Mouse (Mus musculus): ENCODE measurements around the gene F8. TPM values are rescaled to one million over a fixed set of nuclear protein-coding genes. Genes with fewer than 3 reads are reported as not detected.
A peak's percentile ranks its signal among the peaks of the same experiment; 100 is the strongest.
"Not testable (repeated sequence)": the region's sequence is repeated elsewhere in the genome, so short reads cannot be mapped to it uniquely, and the experiment has no call there.

The F8 gene
- polyA plus RNA-seq, 1 experiment from 2014 or later, result 0.81 TPM

DNA sequence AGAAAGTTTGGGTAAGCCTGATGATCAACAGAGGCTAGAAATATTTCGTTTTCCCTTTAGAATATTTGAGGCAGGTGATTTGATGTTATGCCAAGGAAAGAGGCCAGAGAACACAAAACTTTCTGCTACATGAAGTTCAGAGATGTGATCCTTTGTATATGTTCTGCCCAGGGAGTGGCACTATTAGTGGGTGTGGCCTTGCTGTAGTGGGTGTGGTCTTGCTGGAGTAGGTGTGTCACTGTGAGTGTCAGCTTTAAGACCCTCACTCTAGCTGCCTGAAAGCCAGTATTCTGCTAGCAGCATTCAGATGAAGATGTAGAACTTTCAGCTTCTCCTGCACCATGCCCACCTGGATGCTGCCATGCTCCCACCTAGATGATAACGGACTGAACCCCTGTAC is 232.1 kb downstream of the F8 start:
- WGBS, result 78% methylated on average over 2 of the region's 2 CpGs
- Histone ChIP-seq H3K27me3 (replicated peaks; ENCODE audit: control insufficient read depth, insufficient read depth, low read length) (no peaks in the 10 kb centered on the region), H3K4me2 (replicated peaks; ENCODE audit: low read depth) (no peak overlapping the region), H3K36me3 (ENCODE audit: control insufficient read depth, insufficient read depth) (no peaks in the 10 kb centered on the region), H3K4me1 (replicated peaks; ENCODE audit: control insufficient read depth, insufficient read depth, low read length) (no peaks in the 10 kb centered on the region), H3K27ac (ENCODE audit: low read depth, low read length) (no peak overlapping the region), H3K4me3 (ENCODE audit: low read depth, low read length) (no peak overlapping the region), H3K9me3 (ENCODE audit: control insufficient read depth) (no peaks in the 10 kb centered on the region), H3K9ac (ENCODE audit: low read depth, low read length) (no peak overlapping the region)
- no peak for ATAC-seq
- TF ChIP-seq CTCF (IDR thresholded peaks at IDR 0.05; ENCODE audit: low read depth), result no peak

DNA sequence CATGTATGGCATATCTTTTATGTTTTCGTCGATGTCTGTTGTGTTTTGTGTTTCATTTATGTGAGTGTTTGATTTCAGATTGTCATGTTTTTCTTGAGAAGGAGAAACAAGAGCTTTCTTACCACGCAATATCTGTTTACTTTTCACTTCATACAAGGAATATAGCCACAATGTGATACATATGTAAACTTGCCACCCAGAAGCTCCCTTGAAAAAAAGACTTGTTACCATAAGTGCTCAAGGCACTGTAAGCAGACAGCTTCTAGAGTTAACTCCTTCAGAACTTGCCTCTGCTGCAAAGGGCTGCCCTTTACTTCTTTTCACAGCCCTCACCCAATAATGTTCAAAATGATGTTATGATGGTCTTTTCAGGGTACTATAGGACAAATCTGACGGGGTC is 234.0 kb downstream of the F8 start:
- H3K27ac ChIP-seq (ENCODE audit: low read depth, low read length), result no peak overlapping the region
- no peaks in the 10 kb centered on the region for H3K4me1 ChIP-seq (replicated peaks; ENCODE audit: control insufficient read depth, insufficient read depth, low read length)
- no peak for TF ChIP-seq CTCF (IDR thresholded peaks at IDR 0.05; ENCODE audit: low read depth)
- H3K27me3 ChIP-seq (replicated peaks; ENCODE audit: control insufficient read depth, insufficient read depth, low read length), result no peaks in the 10 kb centered on the region
- no peak overlapping the region for H3K4me2 ChIP-seq (replicated peaks; ENCODE audit: low read depth)
- WGBS, result 67% methylated on average over 4 of the region's 4 CpGs
- no peak overlapping the region for H3K9ac ChIP-seq (ENCODE audit: low read depth, low read length)
- no peak for ATAC-seq
- H3K4me3 ChIP-seq (ENCODE audit: low read depth, low read length), result no peak overlapping the region
- H3K9me3 ChIP-seq (ENCODE audit: control insufficient read depth), result no peaks in the 10 kb centered on the region
- no peaks in the 10 kb centered on the region for H3K36me3 ChIP-seq (ENCODE audit: control insufficient read depth, insufficient read depth)

DNA sequence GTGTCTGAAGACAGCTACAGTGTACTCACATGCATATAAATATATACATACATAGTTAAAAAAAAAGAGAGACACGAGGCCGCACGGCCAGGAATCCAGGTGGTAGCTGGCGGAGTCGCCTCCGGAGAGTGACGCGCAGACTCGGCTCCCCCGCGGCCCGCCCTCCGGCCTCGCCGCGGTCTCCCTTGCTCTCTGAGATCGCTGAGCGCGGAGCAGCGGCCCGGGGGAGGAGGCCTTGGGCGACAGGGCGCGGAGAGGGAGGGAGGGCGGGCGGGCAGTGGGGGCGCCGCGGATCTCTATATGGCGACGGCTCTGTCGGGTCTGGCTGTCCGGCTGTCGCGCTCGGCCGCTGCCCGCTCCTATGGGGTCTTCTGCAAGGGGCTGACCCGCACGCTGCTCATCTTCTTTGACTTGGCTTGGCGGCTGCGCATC is 239.3 kb downstream of the F8 start:
- H3K4me2 ChIP-seq (replicated peaks; ENCODE audit: low read depth), result peak overlapping the region; percentile 57
- not testable (repeated sequence) for H3K27ac ChIP-seq (ENCODE audit: low read depth, low read length); H3K4me3 ChIP-seq (ENCODE audit: low read depth, low read length); H3K9ac ChIP-seq (ENCODE audit: low read depth, low read length); H3K27me3 ChIP-seq (replicated peaks; ENCODE audit: control insufficient read depth, insufficient read depth, low read length); H3K4me1 ChIP-seq (replicated peaks; ENCODE audit: control insufficient read depth, insufficient read depth, low read length); H3K36me3 ChIP-seq (ENCODE audit: control insufficient read depth, insufficient read depth); H3K9me3 ChIP-seq (ENCODE audit: control insufficient read depth)
- 34% methylated on average over 24 of the region's 42 CpGs for WGBS
- peak; percentile 36; the same call in 1 of the 2 replicates for ATAC-seq

DNA sequence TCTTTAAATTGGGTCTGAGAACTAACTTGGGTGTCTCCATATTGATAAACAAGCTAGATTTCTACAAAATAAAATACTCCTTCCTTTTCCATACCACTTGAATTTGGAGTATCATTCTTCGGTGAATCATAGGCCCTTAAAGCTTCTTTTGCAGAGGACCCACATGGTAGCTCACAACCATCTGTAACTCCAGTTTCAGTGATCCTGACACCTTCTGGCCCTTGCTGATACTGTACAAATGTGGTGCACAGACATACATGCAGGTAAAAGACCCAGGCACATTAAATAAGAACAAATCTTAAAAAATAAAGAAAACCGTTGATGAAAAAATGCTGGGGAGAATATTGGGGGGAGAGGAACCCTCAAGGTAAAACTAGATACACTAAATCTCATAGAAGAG is 244.2 kb downstream of the F8 start:
- Histone ChIP-seq H3K36me3 (ENCODE audit: control insufficient read depth, insufficient read depth) (no peaks in the 10 kb centered on the region), H3K27ac (ENCODE audit: low read depth, low read length) (no peak overlapping the region), H3K9me3 (ENCODE audit: control insufficient read depth) (no peaks in the 10 kb centered on the region), H3K4me3 (ENCODE audit: low read depth, low read length) (no peak overlapping the region), H3K4me1 (replicated peaks; ENCODE audit: control insufficient read depth, insufficient read depth, low read length) (no peaks in the 10 kb centered on the region), H3K27me3 (replicated peaks; ENCODE audit: control insufficient read depth, insufficient read depth, low read length) (no peaks in the 10 kb centered on the region), H3K4me2 (replicated peaks; ENCODE audit: low read depth) (no peak overlapping the region), H3K9ac (ENCODE audit: low read depth, low read length) (no peak overlapping the region)
- ATAC-seq, result no peak
- no peak for TF ChIP-seq CTCF (IDR thresholded peaks at IDR 0.05; ENCODE audit: low read depth)
- WGBS, result 94% methylated on average over 2 of the region's 2 CpGs

DNA sequence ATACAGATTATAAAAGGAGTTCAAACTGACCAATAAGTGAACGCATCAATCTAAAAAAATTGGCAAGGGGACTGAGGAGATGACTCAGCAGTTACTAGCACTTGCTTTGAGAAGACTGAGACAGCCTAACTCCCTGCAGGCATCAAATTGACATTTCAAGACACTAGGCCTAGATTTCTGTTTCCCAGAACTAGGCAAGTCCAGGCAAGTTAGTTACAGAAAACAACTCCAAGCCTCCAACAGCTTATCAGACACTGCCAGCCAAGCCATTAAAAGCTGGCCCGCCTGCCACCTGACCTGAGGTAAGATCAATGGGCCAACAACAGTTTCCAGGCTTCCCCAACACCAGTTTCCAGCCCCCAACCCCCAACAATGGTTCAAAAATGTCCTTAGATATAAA is 244.7 kb downstream of the F8 start:
- Histone ChIP-seq H3K36me3 (ENCODE audit: control insufficient read depth, insufficient read depth) (no peaks in the 10 kb centered on the region), H3K4me2 (replicated peaks; ENCODE audit: low read depth) (no peak overlapping the region), H3K4me1 (replicated peaks; ENCODE audit: control insufficient read depth, insufficient read depth, low read length) (no peaks in the 10 kb centered on the region), H3K9ac (ENCODE audit: low read depth, low read length) (no peak overlapping the region), H3K27ac (ENCODE audit: low read depth, low read length) (no peak overlapping the region), H3K4me3 (ENCODE audit: low read depth, low read length) (no peak overlapping the region), H3K9me3 (ENCODE audit: control insufficient read depth) (no peaks in the 10 kb centered on the region), H3K27me3 (replicated peaks; ENCODE audit: control insufficient read depth, insufficient read depth, low read length) (no peaks in the 10 kb centered on the region)
- TF ChIP-seq CTCF (IDR thresholded peaks at IDR 0.05; ENCODE audit: low read depth), result no peak
- ATAC-seq, result peak; percentile 46; the same call in 1 of the 2 replicates
- 71% methylated on average over 2 of the region's 2 CpGs for WGBS

DNA sequence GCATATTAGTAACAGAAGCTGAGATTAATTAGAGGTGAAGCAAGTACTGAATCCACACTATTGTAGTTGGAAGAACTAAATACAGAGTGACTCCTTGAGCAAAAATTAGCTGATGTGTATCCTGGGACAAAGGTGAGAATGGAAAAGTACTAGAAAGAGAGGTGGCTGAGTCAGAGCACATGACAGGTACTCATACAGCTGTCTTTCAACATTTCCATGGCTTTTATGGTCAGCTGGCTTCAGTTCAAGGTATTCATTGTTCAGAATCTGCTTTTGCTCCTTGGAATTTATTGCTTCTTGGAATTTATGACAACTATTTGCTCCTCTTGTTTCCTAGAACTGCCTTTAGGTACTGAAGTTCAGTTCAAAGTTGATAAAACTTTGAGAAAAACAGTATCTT is 245.5 kb downstream of the F8 start:
- Histone ChIP-seq H3K9me3 (ENCODE audit: control insufficient read depth) (no peaks in the 10 kb centered on the region), H3K4me2 (replicated peaks; ENCODE audit: low read depth) (no peak overlapping the region), H3K27ac (ENCODE audit: low read depth, low read length) (peak overlapping the region; percentile 50; the same call in 1 of the 2 replicates), H3K36me3 (ENCODE audit: control insufficient read depth, insufficient read depth) (no peaks in the 10 kb centered on the region), H3K27me3 (replicated peaks; ENCODE audit: control insufficient read depth, insufficient read depth, low read length) (no peaks in the 10 kb centered on the region), H3K4me3 (ENCODE audit: low read depth, low read length) (no peak overlapping the region), H3K4me1 (replicated peaks; ENCODE audit: control insufficient read depth, insufficient read depth, low read length) (no peaks in the 10 kb centered on the region), H3K9ac (ENCODE audit: low read depth, low read length) (no peak overlapping the region)
- no peak for TF ChIP-seq CTCF (IDR thresholded peaks at IDR 0.05; ENCODE audit: low read depth)
- ATAC-seq, result peak; percentile 91

Measured in intestine, postnatal 0 days (tissue).